Mouse (Mus musculus) midbrain, embryonic 10.5 days (tissue): ENCODE measurements at regions not wholly inside any gene's neighbourhood (a gene's known extent, or its start where the extent isn't known, plus 50 kb on each side); places are given as distances from the start of the nearest gene placed in this dataset.

Experiments
- DNase-seq: peaks from one replicate; pipeline ENCODE4 v3.0.0-alpha.2; 2017; ENCODE audit warnings: low spot score
- H3K27ac ChIP-seq: fragments of 300-500 bp; sonication (generic); replicated peaks from 2 replicates; pipeline ENCODE4 v1.5.1; 2016; ENCODE audit warnings: mild to moderate bottlenecking
- H3K27me3 ChIP-seq: fragments of 300-500 bp; sonication (generic); 2 replicates; pipeline ENCODE4 v1.6.1; 2016; ENCODE audit warnings: low read depth, mild to moderate bottlenecking; ENCODE audit not compliant: poor library complexity, severe bottlenecking
- H3K36me3 ChIP-seq: fragments of 300-500 bp; sonication (generic); 2 replicates; pipeline ENCODE4 v1.6.1; 2016; ENCODE audit warnings: mild to moderate bottlenecking, moderate library complexity
- H3K4me1 ChIP-seq: fragments of 300-500 bp; sonication (generic); 2 replicates; pipeline ENCODE4 v1.6.1; 2016
- H3K4me3 ChIP-seq: fragments of 300-500 bp; sonication (generic); 2 replicates; pipeline ENCODE4 v1.5.1; 2016; ENCODE audit warnings: mild to moderate bottlenecking, moderate library complexity
- H3K9me3 ChIP-seq: fragments of 300-500 bp; sonication (generic); replicated peaks from 2 replicates; pipeline ENCODE4 v1.6.1; 2016; ENCODE audit warnings: mild to moderate bottlenecking
- WGBS: fragments of 180-500 bp; shearing (Covaris S2); methylation state at CpG from one replicate; pipeline ENCODE4 v1.1.7; 2016; 5-methylcytosine and 5-hydroxymethylcytosine counted together

DNA sequence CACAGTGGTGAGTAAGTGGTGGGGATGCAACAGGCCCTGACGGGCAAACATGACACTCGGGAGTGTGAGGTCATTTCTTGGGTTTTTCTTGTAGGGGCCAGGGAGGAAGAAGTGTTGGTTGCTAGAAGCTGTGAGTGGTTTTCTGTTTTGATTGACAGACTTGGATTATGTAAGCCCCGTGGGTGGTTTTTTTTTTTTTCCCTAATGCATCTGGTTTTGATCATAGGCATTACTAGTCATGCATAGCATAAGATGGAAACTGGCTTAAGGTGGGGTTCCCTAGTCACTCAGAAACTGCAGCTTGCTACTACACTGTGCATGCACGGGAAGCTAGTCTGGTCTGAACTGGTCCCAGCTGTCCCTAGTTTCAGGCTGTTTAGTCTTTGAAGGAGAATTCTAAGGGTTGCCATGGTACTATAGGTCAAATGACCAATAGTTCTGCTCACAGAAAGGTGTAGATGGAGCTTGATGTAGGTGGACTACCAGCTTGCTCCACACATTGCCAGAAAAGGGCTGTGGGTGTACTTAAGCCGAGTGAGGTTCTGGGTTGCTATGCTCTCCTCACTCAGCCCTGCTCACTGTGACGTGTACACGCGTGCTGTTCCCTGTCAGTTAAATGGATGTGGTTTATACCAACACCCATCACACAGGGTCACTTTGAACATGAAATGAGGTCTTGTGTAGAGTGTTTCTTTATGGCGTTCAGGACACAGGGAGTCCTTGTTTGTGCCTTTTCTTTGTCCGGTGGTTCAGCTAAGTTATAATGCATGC, 301.9 kb downstream of the Fut8 start:
- Histone ChIP-seq H3K27ac (no peak overlapping the region), H3K4me1 (no peaks in the 10 kb centered on the region), H3K36me3 (no peaks in the 10 kb centered on the region), H3K9me3 (no peaks in the 10 kb centered on the region), H3K4me3 (no peak overlapping the region), H3K27me3 (no peaks in the 10 kb centered on the region)
- no peak for DNase-seq
- WGBS, result 84% methylated on average over 10 of the region's 10 CpGs

DNA sequence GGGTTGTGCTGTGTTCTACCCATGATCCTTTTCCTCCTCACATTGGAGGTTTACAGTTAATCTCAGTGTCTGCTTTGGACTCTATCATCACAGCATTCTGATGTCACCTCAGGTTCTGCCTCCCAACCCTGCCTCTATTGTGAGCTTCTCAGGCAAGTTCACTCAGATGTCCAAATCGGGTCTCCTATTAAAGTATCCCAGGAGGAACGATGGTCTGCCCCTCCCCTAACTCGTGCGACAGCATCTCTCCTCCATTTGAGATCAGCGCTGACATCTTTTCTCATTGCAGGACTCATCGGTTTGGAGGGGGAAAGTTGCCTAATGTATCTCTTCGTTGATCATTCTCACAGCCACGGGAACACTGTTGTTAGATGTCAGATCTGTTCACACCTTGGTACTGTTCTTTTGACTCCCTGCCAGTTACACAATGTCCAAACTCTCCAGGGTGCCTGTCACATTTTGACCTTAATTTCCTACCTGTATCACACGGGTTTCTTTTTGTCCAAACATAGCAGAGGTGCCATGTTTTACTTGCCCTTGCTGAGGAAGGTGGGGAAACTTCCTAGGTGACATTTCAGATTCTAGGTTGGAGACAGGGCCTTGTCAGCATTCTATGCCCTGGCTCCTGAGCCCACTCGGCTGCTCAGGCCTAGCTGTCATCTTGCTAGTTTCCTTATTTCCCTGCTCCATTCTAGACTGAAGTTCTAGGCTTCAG, 303.3 kb downstream of the Fut8 start:
- Histone ChIP-seq H3K36me3 (no peaks in the 10 kb centered on the region), H3K27ac (no peak overlapping the region), H3K27me3 (no peaks in the 10 kb centered on the region), H3K9me3 (no peaks in the 10 kb centered on the region), H3K4me3 (no peak overlapping the region), H3K4me1 (no peaks in the 10 kb centered on the region)
- no peak for DNase-seq
- WGBS, result 88% methylated on average over 10 of the region's 10 CpGs

DNA sequence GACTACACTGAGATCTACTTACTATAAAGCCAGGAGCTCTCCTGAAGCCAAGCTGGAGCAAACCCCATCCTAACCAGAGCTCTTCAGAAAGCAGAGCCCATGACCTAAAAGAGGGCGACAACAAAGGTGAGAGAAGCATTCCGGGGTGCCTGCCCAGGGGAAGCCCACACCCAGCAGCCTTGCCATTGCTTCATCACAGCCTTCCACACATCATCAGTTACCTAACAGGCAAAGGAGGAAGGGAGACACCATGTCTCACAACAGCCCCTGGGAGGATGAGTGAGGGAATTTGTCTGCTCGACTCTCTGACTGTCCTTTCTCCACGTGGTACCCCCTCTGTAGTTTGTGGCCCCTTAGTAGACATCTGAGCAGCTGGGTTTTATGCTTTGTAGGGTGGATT, 303.9 kb downstream of the Fut8 start:
- Histone ChIP-seq H3K4me1 (no peaks in the 10 kb centered on the region), H3K9me3 (no peaks in the 10 kb centered on the region), H3K4me3 (no peak overlapping the region), H3K27ac (no peak overlapping the region), H3K27me3 (no peaks in the 10 kb centered on the region), H3K36me3 (no peaks in the 10 kb centered on the region)
- DNase-seq, result no peak
- WGBS, result 86% methylated on average over 4 of the region's 4 CpGs

DNA sequence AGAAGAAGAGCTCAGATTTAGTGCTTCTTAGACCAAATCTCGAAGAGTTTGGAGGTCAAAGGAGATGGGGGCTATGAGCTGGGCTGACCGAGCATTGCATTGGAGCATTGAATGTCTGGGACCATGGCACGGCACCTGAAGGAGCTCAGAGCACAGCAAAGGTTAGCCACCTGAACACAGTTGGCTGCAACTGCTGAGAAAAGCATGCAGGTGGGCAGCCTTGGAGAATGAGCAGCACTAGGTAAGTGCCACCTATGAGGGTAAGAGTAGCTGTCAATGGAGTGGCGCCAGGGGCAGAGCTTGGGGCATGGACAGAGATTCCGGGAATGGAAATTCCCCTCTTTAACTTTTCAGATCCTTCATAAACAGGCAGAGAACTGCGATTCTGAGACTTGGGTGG, 305.7 kb downstream of the Fut8 start:
- WGBS, result 83% methylated on average over 6 of the region's 6 CpGs
- H3K4me3 ChIP-seq, result no peak overlapping the region
- H3K9me3 ChIP-seq, result no peaks in the 10 kb centered on the region

GRCm38 (mm10) chr12:77546165-77546564, 308.2 kb downstream of the Fut8 start:
- Histone ChIP-seq H3K9me3 (no peaks in the 10 kb centered on the region), H3K4me3 (no peak overlapping the region), H3K27me3 (no peaks in the 10 kb centered on the region), H3K4me1 (no peaks in the 10 kb centered on the region), H3K27ac (no peak overlapping the region), H3K36me3 (no peaks in the 10 kb centered on the region)
- WGBS, result 80% methylated on average over 2 of the region's 2 CpGs
- DNase-seq, result no peak

More for the DNA sequence above, 305.7 kb downstream of the Fut8 start:
- Histone ChIP-seq H3K27ac (no peak overlapping the region), H3K27me3 (no peaks in the 10 kb centered on the region), H3K4me1 (no peaks in the 10 kb centered on the region), H3K36me3 (no peaks in the 10 kb centered on the region)
- DNase-seq, result no peak

GRCm38 (mm10) chr12:77568286-77568685, 330.4 kb downstream of the Fut8 start:
- Histone ChIP-seq H3K36me3 (no peaks in the 10 kb centered on the region), H3K4me3 (no peak overlapping the region), H3K4me1 (no peaks in the 10 kb centered on the region), H3K27me3 (no peaks in the 10 kb centered on the region; the same call in 1 of the 2 replicates), H3K9me3 (no peaks in the 10 kb centered on the region), H3K27ac (no peak overlapping the region)
- WGBS, result 17% methylated on average over 3 of the region's 3 CpGs
- DNase-seq, result peak; percentile 40

DNA sequence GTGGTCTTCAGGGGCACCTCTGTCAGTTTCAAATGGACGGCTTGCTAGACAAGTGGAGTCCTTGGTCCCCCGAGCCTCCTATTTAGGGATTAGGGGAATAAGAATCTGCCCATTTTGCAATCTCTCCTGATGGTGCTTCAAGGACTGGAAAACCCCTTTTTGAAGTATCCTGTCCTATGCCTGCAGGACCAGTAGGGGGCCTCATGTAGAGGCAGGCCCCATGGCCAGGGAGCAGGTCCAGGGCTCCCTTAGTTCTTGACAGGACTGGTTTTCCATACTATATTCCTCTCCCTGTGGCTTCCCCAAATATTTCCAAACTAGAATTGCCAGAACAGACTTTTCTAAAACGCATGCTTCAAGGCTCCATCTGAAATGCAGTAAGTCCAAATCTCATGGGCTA, 332.6 kb downstream of the Fut8 start:
- Histone ChIP-seq H3K27me3 (no peaks in the 10 kb centered on the region; the same call in 1 of the 2 replicates), H3K27ac (no peak overlapping the region), H3K9me3 (no peaks in the 10 kb centered on the region), H3K4me3 (no peak overlapping the region), H3K36me3 (no peaks in the 10 kb centered on the region), H3K4me1 (no peaks in the 10 kb centered on the region)
- 89% methylated on average over 3 of the region's 3 CpGs for WGBS
- DNase-seq, result no peak

DNA sequence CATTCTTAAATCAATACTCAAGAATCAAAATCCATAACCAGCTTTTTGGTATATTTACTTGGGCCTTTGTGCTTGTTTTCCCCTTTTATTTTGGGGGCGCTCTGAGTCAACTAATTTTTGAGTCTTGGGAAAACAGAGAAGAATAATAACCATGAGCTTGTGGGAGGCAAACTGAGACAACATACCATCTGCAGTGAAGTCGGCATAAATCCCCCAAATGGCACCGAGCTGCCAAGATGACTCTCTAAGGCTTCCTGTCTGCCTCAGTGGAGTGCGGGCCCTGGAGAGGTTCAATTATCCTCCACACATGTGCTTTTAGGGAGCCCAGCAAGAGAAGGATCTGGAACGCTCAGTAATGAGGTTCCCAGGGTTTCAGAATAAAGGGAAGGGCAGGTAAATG, 333.1 kb downstream of the Fut8 start:
- Histone ChIP-seq H3K4me1 (no peaks in the 10 kb centered on the region), H3K27me3 (no peaks in the 10 kb centered on the region; the same call in 1 of the 2 replicates), H3K4me3 (no peak overlapping the region), H3K36me3 (no peaks in the 10 kb centered on the region), H3K9me3 (no peaks in the 10 kb centered on the region), H3K27ac (no peak overlapping the region)
- DNase-seq, result no peak
- WGBS, result 92% methylated on average over 5 of the region's 5 CpGs

DNA sequence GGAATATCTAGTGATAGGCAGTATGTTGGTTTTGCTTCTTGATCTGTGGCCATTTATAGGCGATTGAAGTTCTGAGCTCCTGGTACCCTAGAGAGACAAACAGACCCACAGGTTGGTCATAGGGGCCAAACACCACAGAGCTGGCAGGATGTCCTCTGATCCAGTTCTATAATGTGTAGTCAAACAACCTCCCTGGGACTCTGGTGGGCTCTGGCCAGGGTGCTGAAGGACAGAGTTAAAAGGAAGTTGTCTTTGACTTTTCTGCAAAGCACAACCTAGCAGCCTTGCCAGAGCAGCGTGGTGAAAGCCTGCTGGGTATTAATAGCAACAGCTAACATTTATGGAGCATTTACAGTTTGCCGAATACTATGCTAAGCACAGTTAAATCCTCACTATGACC, 337.1 kb downstream of the Fut8 start:
- DNase-seq, result no peak
- no peaks in the 10 kb centered on the region for H3K27me3 ChIP-seq
- WGBS, result 72% methylated on average over 3 of the region's 3 CpGs
- no peaks in the 10 kb centered on the region for H3K36me3 ChIP-seq
- no peaks in the 10 kb centered on the region for H3K4me1 ChIP-seq
- no peaks in the 10 kb centered on the region for H3K9me3 ChIP-seq
- H3K4me3 ChIP-seq, result no peak overlapping the region
- H3K27ac ChIP-seq, result no peak overlapping the region

DNA sequence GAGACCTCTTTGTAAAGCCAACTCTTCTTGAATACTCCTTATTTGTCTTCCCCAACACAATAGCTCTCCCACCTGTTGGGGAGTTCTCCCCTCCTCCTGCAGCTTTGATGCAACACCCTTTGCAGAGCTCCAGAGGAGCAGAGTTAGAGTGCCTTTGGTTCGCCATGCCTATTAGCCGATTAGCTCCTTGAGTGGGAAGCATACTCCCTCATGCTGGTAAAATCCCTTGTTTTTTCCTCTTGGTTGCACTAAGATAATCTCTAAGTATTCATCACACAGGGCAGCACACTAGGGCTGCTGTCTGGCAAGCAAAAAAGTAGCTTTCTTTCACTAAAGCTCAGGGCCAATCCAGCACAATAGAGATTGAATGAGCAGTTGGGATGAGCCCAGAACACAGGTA, 350.4 kb downstream of the Fut8 start:
- no peaks in the 10 kb centered on the region for H3K9me3 ChIP-seq
- 21% methylated on average over 2 of the region's 2 CpGs for WGBS
- H3K4me3 ChIP-seq, result no peak overlapping the region
- DNase-seq, result no peak
- H3K27me3 ChIP-seq, result peaks cover 10% of the 10 kb centered on the region; the same call in 1 of the 2 replicates
- H3K4me1 ChIP-seq, result peaks cover 14% of the 10 kb centered on the region; the same call in 1 of the 2 replicates
- H3K27ac ChIP-seq, result no peak overlapping the region
- no peaks in the 10 kb centered on the region for H3K36me3 ChIP-seq

DNA sequence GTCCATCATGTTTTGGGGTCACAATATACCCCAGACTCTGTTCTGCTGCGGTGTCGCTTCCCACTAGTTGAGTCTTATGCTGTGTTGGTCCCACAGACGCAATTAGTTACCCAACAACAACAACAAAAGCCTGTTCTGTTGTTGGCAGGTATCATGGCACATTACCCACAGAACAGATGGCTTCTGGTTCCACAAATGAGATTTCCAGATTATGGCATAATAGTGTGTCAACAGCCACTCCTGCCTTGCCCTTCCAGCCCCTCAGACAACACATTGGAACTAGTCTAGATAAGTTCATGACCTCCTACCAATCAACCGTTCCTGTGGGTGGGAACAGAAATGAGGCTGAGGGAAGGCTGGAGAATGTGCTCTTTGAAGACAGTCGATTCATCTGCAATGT, 351.5 kb downstream of the Fut8 start:
- 84% methylated on average over 5 of the region's 5 CpGs for WGBS
- no peak overlapping the region for H3K27ac ChIP-seq
- no peaks in the 10 kb centered on the region for H3K36me3 ChIP-seq
- no peaks in the 10 kb centered on the region for H3K9me3 ChIP-seq
- no peak overlapping the region for H3K4me3 ChIP-seq
- peaks cover 14% of the 10 kb centered on the region; the same call in 1 of the 2 replicates for H3K4me1 ChIP-seq
- peaks cover 10% of the 10 kb centered on the region; the same call in 1 of the 2 replicates for H3K27me3 ChIP-seq
- DNase-seq, result no peak

DNA sequence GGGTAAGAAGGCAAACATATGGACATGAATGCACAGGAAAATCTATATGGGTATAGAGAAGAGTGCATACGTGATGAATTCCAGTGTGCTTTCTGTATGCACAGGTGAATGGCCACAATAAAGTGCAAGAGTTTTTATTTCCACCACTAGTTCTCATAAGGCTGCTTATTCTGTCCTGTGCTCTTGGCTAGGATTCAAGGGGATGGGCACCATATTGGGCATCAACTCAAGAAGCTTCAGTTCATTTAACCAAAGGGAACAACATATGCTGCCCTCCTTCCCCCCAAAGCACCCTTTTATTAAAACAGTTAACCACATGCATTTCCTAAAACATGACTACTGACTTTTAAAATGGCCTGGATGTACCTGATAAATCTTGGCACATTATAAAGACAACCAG, 356.2 kb downstream of the Fut8 start:
- 0 out of 2 replicates have a peak, but pooled peaks cover 6% of the 10 kb centered on the region for H3K27me3 ChIP-seq
- H3K4me1 ChIP-seq, result peaks cover 16% of the 10 kb centered on the region
- no peak overlapping the region for H3K4me3 ChIP-seq
- H3K27ac ChIP-seq, result no peak overlapping the region
- DNase-seq, result no peak
- WGBS, result 100% methylated on average over 1 of the region's 1 CpGs
- H3K36me3 ChIP-seq, result no peaks in the 10 kb centered on the region
- H3K9me3 ChIP-seq, result no peaks in the 10 kb centered on the region

GRCm38 (mm10) chr12:77594657-77595056, 356.7 kb downstream of the Fut8 start:
- H3K27me3 ChIP-seq, result 0 out of 2 replicates have a peak, but pooled peaks cover 6% of the 10 kb centered on the region
- H3K4me3 ChIP-seq, result no peak overlapping the region
- H3K9me3 ChIP-seq, result no peaks in the 10 kb centered on the region
- DNase-seq, result no peak
- H3K36me3 ChIP-seq, result no peaks in the 10 kb centered on the region
- no peak overlapping the region for H3K27ac ChIP-seq
- 81% methylated on average over 3 of the region's 3 CpGs for WGBS
- H3K4me1 ChIP-seq, result peaks cover 15% of the 10 kb centered on the region
